Mouse (Mus musculus) frontal cortex, postnatal 25 days (tissue): Measurements from ENCODE around the gene Bin2.
A peak's percentile ranks its signal among the peaks of the same experiment; 100 is the strongest.

Experiments used
- DNase-seq, 2 experiments: peaks; one replicate each; pipeline ENCODE4 v3.0.0; 2022; ENCODE audit warnings: low spot score in 2 of 2

Bin2 gene

DNA sequence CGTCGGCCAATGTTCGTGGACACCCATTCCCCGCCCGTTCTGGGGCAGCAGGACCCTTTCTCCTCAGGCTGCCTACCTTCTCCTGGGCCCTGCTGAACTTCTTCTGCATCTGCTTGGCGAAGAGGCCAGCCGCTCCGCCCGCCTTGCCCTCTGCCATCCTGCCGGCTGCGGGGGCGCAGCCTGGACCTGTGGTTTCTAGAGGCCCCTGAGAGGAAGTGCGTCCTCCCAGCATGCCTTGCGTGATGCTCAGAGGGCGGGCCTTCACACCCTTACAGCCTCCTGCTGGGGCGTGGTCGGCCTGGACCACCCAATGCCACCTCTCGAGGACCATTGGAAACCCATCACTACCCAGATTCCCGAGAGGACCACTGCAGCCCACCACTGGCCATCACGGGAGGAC is at the start of gene Bin2:
Gene Bin2 (minus strand): TSS at position 217 of the 400 bp plus-strand sequence.
- DNase-seq = no peak

DNA sequence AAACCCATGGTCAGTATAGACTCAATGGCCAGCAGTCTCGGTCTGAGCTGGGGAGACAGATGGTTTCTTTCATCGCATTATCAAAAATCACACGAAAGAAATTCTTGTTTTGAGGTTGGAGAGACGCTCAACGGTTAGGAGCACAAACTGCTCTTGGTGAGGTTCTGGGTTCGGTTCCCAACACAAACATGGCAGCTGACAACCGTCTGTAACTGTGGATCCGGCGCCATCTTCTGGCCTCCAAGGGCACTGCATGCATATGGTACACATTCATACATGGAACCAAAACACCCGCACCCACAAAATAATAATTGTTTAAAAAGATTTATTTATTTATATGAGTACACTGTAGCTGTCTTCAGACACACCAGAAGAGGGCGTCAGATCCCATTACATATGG is 49.2 kb upstream of the Bin2 start:
- DNase-seq = no peak

DNA sequence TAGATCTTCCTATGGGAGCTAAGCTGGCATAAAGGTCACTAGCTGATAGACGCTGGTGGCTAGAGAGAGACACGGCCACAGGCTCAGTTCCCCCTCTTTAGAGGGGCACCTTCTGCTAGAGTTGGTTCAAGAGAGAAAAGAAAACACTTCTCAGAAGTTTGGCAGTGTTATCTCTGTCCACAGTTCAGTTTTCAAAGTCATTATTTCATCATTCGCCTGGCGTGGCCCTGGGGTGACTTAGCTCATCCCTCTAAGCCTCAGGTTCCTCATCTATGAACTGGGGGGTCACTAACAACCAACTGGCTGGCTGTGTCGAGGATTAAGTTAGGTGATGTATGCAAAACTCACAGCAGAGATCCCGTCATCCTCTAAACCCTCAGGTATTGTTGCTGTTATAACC is 48.6 kb upstream of the Bin2 start:
- DNase-seq = no peak

DNA sequence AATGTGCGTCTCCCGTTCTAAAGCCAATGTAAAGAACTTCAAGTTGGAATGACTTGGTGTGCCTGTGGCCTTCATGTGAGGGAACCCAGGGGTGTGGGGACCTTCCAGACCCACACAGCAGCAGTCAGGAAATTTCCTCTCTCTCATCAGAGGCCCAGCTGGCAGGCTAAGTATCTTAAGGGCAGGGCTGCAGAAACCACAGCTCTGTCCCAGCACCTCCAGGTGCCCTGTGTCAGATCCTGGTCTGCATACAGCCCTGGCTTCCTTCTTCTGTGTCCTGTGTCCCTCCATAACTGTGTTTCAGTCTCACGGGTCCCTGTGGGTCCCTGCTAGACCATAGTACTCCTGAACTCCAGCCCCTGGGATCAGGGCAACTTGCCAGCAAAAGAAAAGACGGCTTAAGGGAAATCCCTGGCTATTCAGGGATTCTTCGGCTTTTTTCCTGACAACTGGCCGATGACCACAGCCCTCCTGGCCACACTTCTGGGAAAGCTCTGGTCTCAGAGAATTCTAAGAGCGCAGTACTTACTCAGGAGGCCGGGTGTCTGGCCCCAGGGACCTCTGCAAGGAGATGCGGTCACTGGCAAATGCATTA is 46.1 kb upstream of the Bin2 start:
- DNase-seq = no peak

DNA sequence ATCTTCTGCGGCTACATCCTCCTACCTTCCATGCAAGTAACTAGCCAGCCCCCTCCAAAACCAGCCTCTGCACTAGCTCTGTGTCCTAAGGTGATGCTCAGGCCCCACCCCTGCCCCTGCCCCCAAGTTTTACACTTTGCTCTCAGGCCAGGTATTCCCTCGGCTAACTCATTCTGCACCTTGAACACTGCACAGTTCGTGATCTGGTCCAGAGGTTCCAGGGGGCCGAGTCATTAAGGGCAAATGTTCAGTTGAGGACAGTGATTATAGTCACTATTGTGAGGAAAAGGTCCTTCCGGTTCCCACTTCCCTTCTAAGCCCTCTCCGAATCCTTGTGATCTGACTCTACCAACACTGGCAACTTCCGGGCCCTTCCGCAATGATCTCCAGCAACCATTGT is 45.1 kb upstream of the Bin2 start:
- no peak for DNase-seq

DNA sequence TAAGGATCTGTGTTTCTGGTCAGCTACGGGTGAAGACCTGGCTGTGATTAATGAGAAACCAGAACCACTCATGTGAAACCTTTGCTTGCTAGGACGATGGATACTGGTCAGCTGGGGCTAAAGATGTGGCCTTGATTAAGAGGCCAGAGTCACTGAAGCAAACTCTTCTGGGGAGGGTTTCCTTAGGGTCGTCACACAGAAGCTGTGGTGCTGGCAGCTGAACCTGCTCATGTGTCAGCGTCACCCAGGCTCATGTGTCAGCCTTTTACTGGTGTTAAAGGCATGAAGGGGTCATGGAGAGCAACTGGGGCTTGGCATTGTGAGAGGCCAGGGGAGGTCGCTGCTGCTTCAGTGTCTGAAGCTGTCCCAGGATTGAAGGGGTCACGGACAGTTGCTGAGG is 41.5 kb upstream of the Bin2 start:
- DNase-seq = no peak

DNA sequence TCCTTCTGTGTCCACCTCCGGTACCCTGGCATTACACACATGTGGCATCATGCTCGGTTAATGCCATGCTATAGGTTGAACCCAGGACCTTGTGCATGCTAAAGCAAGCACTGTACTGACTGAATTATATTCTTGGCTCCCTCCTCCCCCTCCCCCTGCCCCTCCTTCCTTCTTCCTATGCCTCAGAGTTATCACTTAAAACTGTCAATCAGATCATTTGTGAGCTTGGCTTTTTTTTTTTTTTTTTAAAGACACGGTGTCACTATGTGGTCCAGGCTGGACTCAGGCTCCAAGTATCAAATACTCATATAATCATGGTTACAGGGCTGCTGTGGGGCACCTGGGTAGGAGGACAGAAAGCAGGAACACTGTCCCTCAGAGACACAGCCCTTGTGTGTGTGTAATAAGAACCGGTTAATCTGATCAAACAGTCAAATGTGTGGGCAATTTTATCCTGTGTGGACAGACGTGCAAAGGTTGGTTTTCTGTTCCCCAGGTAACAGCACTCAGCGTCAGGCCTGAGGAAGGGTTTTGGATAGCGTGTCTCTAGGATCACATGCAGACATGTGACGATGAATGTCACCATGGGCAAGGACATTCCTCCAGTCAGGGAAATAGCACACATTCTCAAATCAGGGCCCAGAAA is 39.2 kb upstream of the Bin2 start:
- DNase-seq = no peak

DNA sequence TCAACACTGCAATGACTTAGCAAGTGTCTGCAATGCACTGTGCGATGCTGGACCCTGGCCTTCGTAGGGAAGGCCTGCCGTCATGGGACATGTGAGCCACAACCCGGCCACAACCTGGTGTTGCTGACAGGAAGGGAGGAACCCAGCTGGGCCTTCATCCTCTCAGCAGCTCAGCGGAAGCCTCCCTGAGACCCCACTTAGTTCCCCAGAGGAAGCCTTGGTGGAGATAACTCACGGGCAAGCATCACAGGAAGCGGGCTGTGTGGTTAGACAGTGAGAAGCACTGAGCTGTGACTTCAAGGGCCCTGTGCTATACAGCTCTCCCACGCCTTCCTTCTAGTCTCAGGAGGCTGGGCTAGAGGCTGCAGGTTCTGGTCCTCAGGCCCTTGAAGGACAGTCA is 36.9 kb upstream of the Bin2 start:
- no peak for DNase-seq

DNA sequence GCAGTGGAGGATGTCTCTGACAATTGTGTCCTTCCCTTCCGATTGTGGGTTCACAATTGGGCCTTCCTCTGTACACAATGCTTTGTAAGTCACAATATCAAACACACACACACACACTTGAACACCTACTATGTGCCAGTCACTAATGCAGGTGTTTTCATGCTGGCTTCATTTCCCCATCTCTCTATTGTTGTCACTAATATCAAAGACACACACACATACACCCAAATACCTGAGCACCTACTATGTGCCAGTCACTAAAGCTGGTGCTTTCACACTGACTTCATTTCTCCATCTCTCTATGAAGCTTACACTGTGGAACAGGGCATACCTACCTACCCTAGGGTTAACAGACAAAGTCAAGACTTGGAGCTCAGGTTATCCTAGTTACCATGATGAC is 36.0 kb upstream of the Bin2 start:
- DNase-seq = no peak

DNA sequence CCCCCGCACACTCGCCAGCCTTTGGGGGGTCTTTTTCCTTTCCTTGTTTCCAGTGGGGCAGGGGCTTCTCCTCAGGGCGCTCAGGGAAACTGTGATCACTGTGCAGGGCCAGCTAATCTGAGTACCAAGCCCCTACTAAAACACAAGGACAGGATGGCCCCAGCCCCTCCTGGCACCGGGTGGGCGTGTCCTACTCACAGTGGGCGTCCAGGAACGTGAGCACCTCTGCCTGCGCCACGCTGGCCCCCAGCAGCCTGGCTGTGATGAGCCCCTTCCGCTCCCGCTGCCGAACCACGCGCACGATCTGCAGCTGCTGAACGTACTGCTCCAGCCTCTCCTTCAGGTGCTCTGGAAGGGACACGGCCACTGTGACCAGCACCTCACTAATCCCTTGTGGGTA is 34.6 kb upstream of the Bin2 start:
- no peak for DNase-seq

DNA sequence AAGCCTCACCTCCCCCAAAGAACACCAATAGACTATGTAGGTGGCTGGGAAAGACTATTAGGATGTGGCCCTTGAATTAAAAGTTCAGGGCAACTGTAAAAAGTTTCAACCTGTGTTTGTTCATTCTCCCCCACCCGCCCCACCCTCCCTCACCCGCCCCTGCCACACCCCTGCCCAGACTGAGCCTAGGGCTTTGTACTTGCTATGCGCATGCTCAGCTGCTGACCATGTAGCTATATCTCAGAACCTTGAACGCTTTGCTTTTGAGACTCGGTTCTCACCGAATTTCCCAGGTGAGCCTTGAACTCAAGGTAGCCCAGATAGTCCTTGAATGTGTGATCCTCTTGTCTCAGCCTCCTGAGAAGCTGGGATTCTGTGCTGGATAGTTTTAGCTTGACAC is 32.5 kb upstream of the Bin2 start:
- DNase-seq = no peak

DNA sequence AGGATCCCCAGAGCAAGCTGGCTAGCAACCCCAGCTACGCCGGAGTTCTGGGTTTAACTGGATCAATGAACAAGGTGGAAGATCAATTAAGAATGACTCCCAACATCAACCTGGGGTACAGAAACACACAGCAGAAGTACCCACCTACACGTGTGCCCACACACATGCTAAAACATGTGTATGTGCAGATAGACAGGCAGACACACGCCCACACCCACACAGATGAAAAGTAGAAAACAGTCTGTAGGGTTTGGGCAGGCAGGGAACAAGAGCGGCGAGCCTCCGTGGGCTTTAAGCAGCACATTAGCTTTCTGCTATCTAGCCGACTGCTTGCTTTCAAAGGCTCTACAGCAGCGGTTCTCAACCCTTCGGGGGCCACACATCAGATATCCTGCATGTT is 31.8 kb upstream of the Bin2 start:
- no peak for DNase-seq

DNA sequence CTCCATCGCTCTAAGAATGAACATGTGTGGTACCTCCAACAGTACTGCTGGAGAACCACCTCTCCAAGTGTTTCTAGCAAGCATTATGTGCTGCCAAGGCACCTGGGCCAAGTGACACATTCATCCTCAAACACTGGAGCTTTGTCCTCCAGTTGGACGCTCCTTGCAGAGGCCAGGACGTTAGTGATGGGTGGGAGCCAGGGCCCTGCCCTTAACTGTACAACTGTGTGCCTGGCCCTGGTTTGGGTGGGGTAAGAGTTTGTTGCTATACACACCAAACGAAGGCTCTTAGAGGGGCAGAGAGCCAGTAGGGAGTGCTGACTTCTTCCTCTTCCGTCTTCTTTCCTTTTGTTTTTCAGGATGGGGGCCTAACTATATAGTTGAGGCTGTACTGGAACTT is 31.1 kb upstream of the Bin2 start:
- DNase-seq = no peak

DNA sequence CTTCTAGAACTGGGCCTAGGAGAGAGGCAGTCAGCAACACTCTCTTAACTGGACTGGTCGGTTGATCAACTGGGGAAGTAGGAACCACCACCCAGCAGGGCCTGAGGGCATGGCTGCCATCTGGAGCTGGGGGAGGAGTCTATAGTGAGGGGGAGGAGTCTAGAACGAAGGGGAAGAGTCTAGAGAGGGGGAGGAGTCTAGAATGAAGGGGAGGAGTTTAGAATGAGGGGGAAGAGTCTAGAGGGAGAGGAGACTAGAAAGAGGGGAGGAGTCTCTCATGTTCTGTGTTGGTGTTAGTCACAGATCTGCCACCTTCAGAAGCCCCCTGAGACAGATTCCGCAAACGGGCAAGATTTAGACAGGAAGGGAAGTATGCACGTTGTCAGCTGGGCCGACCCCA is 30.0 kb upstream of the Bin2 start:
- no peak for DNase-seq

DNA sequence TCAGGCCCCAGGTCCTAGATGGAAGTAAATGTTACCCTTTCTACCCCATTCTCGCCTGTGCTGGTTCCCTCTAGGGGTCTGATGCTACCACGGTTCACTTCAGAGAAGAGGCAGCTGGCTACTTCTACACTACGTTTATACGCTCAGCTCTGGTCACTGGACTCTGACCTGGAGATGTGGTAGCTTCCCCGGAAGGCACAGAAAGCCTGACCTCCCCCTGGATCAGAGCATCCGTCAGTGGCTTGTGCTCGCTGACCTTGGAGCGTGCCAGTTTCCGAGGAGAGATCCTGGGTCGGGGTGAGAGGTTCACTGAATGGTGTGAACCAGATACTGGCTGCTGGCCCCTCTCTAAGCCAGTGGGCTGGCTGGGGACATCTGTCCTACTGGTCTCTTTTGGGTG is 28.7 kb upstream of the Bin2 start:
- no peak for DNase-seq

DNA sequence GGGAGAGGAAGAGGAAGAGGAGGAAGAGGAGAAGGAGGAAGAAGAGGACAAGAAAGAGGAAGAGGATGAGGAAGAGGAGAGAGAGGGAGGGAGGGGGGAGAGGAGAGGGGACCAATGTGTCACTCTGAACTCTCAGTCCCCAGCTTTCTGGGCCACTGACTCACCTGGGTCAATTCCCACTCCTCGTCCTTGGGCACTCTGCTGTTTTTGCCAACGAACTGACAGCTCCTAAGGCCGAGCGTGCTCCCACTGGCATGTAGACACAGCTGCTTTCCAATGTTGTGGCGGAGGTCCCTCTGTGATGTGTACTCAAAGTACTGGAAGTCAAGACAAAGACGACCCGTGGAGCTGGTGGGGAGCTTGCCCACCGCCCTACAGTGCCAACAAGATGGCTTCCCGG is 25.1 kb upstream of the Bin2 start:
- no peak for DNase-seq

DNA sequence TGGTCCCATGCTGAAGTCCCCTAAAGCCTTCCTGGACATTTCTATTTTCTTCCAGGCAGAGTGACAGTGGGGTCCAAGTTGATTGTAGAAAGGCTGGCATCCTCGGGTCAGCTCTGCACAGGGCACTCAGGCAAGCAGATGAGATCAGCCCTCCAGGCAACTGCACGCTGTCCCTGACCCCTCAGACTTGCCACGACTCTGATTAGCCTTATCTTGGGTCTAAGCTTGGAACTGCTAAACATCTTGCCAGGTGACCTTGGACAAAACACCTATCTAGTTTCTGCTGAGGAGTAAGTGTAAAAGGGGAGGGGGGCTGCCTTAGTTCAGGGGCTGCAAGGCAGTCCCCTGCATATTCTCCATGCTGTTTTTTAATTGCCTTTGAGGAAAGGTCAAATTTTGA is 22.6 kb upstream of the Bin2 start:
- no peak for DNase-seq

DNA sequence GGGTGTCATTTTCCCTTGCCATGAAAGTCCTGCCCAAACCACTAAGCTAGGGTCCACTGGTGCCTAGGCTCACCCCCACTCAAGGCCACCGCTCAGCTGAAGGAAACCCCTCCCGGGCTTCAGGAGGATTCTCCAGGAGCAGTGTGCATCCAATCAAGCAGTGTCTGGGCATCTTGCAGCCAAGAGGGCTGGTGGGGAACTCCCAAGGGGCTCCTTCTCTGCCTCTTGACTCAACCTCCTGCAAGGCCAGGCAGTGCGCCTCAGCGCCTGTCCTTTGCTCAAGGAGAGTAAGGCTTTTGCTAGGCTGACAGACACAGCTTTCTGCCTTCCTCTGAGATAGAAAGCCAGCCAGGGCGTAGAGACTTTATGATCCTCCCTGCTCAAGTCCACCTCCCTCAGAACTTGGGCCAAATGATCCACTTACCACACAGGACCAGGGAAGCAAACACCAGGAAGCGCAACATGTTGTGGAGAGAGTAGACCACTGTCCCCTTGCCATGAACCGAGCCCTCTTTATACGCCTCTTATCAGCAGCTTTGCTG is 18.1 kb upstream of the Bin2 start, which contains the start of gene Cela1:
Gene Cela1 (minus strand): TSS at position 492 of the 542 bp plus-strand sequence.
- no peak for DNase-seq

DNA sequence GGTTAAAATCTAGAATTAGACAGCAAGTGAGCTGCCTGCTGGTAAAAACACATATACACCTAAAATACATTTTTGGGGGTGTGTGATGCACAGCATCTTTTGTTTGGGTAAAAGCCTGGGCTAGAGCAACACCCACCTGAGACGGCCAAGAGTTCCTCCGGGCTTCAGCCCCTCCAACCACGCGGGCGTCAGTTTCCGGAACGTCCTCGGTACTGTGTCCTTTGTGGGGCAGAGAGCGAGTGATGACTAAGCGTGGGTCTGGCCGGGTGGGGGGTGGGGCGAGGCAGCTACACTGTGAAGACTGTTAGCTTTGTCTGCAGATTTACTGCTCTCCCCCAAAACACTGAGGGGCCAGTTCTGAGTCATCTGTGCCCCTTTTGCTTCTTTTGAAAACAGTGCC is 17.6 kb upstream of the Bin2 start:
- DNase-seq = no peak

DNA sequence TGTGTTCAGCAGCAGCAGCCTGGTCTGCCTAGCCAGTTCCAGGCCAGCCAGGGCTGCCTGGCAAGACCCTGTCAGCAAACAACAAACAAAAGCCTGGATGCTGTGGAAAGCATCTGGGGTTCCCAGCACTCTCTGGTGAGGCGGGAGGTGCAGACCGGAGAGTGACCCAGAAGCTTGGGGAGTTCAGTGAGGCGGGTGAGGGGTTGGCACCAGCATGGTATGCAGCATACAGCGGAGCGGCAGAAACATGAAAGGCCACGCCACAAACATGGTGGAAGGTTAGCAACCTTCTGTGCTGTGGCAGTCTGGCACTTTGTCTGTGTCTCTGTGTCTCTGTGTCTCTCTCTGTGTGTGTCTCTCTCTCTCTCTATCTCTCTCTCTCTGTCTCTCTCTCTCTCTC is 17.1 kb upstream of the Bin2 start:
- DNase-seq = no peak

DNA sequence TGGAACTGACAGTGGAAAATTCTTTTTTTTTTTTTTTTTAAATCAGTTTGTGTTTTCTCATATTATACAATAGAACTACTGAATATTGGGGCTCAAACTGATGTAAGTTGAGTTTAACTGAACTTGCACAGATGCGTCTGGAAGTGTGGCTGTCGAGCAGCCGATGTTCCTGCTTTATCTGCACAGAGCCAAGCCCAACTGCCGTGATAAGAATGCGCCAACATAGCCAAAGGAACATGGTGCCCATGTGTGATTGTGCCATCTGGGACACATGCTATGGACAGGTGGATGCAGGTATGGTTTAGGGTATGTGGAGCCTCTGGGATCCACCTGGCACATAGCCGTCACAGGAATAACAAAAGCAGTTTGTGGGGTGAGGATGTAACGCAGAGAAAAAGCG is 16.5 kb upstream of the Bin2 start:
- no peak for DNase-seq

DNA sequence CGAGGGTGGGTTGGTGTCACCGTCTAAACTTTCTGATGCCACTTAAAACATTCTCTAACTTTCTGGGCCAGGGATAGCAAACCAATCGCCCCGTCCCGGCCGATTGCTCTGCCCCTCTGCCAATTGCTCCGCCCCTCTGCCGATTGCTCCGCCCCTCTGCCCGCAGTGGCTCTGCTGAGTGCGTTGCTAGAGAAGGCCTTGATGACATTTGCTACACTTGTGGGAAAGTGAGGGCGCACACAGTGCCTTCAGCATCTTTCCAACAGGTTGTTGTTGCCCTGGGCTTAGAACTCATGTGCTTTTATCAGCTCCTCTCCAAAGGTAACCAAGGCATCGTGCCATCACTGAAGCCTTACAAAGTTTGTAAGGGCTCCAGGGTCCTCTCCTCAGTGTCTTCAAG is 15.9 kb upstream of the Bin2 start:
- no peak for DNase-seq

DNA sequence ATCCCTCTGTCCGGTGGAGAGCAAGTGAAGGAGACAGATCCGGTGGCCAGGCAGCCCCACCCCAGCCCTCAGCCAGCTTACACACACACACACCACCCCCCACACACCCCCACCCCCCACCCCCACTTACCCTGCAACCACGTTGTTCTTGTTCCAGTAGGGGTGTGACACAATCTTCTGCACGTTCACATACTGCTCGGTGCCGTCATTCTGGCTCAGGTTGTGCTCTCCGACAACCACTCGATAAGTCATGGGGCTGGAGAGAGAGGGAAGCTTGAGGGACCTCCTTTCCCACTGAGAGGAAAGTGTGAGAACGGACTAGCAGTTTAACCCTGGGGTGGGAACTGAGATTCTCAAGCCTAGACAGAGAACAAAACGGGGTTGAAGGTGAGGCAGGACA is 15.1 kb upstream of the Bin2 start:
- DNase-seq = no peak

DNA sequence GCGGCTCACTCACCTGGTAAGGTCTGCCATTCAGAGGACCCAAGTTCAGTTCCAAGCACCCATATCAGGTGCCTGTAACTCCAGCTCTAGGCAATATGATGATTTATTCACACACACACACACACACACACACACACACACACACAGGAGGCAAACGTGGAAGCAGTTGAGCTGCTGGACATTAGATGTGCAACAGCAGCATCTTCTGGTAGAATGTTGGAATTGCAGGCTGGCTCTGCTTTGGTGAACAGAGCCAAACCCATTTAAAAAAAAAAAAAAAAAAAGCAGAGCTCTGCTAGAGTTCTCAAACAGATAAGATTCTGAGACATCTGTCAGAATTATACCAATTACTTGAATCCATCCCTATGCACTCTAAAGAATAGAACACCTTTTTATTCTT is 13.7 kb upstream of the Bin2 start:
- peak; percentile 70 to 72 for DNase-seq
